Mouse (Mus musculus) gastrocnemius, adult 2 months (tissue): ENCODE data around the gene Zfp68. TPM values are rescaled to one million over a fixed set of nuclear protein-coding genes. Genes with fewer than 3 reads are reported as not detected.
"Not testable (repeated sequence)": the region's sequence is repeated elsewhere in the genome, so short reads cannot be mapped to it uniquely, and the experiment has no call there.

Source experiments
- DNase-seq: peaks from one replicate; pipeline ENCODE4 v3.0.0; 2022
- H3K27ac ChIP-seq: fragments of 200-600 bp; 2 replicates; pipeline ENCODE4 v1.8.1; 2022; ENCODE audit warnings: mild to moderate bottlenecking
- H3K4me3 ChIP-seq: fragments of 200-600 bp; 2 replicates; pipeline ENCODE4 v1.8.1; 2022; ENCODE audit warnings: mild to moderate bottlenecking, moderate library complexity
- CTCF ChIP-seq: fragments of 200-600 bp; IDR thresholded peaks from 2 replicates; pipeline ENCODE4 v1.8.1; 2022; ENCODE audit warnings: antibody characterized with exemption, mild to moderate bottlenecking, moderate library complexity
- intact Hi-C: fragments of 180-260 bp; cut with DNase I; formaldehyde crosslinking; loops from one replicate; pipeline ENCODE4 v1.15.1; 2025
- microRNA-seq: library from miRNA; unstranded; fragments of <30 nt; microRNA quantifications from one replicate; pipeline ENCODE4 v1.2.0, GENCODE M21; 2021
- total RNA-seq, 2 experiments: library from RNA; stranded (reverse); gene quantifications; 2 replicates each; pipeline ENCODE4 v1.2.3; 2021

The Zfp68 gene
- total RNA-seq, 2 experiments from 2014 or later, result 16.7 to 17.4 TPM

GRCm38 (mm10) chr5:138618353-138618752 is 1.2 kb downstream of the Zfp68 start:
- H3K27ac ChIP-seq, result no peak overlapping the region; the same call in 1 of the 2 replicates
- H3K4me3 ChIP-seq, result peak overlapping the region; percentile 83
- intact Hi-C loops, result no loop called here
- DNase-seq, result no peak
- peak; percentile 31; the same call in 1 of the 2 replicates for TF ChIP-seq CTCF

GRCm38 (mm10) chr5:138587396-138587795 is 32.2 kb downstream of the Zfp68 start:
- no peak for DNase-seq
- TF ChIP-seq CTCF, result no peak
- no peak overlapping the region for H3K4me3 ChIP-seq
- H3K27ac ChIP-seq, result no peak overlapping the region
- intact Hi-C loops, result no loop called here

GRCm38 (mm10) chr5:138571623-138572022 is 47.9 kb downstream of the Zfp68 start:
- no peak for DNase-seq
- intact Hi-C loops, result no loop called here
- TF ChIP-seq CTCF, result peak; percentile 30; the same call in 1 of the 2 replicates

GRCm38 (mm10) chr5:138564612-138565011 is 54.9 kb downstream of the Zfp68 start, which contains the start of gene 1700123K08Rik:
Gene 1700123K08Rik, minus strand, starts transcription at chr5:138564712.
- DNase-seq, intact Hi-C loops, H3K4me3 ChIP-seq, H3K27ac ChIP-seq: not testable (repeated sequence)

More at GRCm38 (mm10) chr5:138571623-138572022, 47.9 kb downstream of the Zfp68 start:
- Histone ChIP-seq H3K4me3 (no peak overlapping the region), H3K27ac (no peak overlapping the region)

Small RNA genes within 50 kb of the gene (microRNA-seq; reads per million reads assigned to microRNA genes)
- gene Gm24082, result not detected

Other genes starting within 250 kb of the Zfp68 start
- 1 to 10 TPM; 2.1 to 2.4 TPM for gene Zfp157, start 178.3 kb downstream of the Zfp68 start, total RNA-seq
- not detected for gene 1700123K08Rik, start 55.0 kb downstream of the Zfp68 start, total RNA-seq
- 1 to 10 TPM; 2.6 to 3.4 TPM for gene A430033K04Rik, start 3.1 kb upstream of the Zfp68 start, total RNA-seq
- gene Fam20c, start 134.8 kb upstream of the Zfp68 start, total RNA-seq, result 10 to 100 TPM; 16.8 to 21.3 TPM
- not detected for gene Gm5294, start 200.3 kb upstream of the Zfp68 start, total RNA-seq